Mouse (Mus musculus): ENCODE measurements around the gene Pef1. TPM values are rescaled to one million over a fixed set of nuclear protein-coding genes. Genes with fewer than 3 reads are reported as not detected.

Gene Pef1
- polyA plus RNA-seq, 1 experiment from 2014 or later = 68.8 TPM

DNA sequence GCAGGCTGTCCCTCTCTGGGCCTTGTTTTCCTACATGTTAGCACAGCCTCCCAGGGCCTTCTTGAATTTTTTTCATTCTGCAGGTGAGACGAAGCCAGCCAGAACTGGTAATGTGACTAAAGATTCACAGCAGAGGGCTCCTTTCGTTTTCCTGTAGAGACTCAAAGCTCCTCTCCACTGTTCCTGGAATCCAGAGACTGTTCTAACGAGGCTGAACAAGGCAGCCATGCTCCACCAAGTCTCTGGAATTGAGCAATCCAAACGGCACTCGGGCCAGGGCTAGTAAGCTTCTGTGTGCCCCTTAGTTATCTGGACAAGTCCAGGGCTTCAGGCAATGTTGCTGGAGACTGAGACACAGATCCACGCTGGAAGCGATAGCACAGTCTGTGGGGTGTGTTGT, 75.2 kb downstream of the Pef1 start:
- Histone ChIP-seq H3K9ac (replicated peaks; ENCODE audit: low read length) (no peak overlapping the region), H3K27me3 (ENCODE audit: control insufficient read depth, insufficient read depth, low read length) (peaks cover 14% of the 10 kb centered on the region), H3K36me3 (ENCODE audit: control insufficient read depth, insufficient read depth, low read length) (no peaks in the 10 kb centered on the region), H3K4me2 (ENCODE audit: low read length) (no peak overlapping the region), H3K4me3 (replicated peaks; ENCODE audit: low read depth, low read length) (no peak overlapping the region), H3K27ac (replicated peaks; ENCODE audit: low read depth, low read length) (no peak overlapping the region), H3K4me1 (ENCODE audit: control insufficient read depth, insufficient read depth, low read length) (0 out of 2 replicates have a peak, but pooled peaks cover 7% of the 10 kb centered on the region), H3K9me3 (ENCODE audit: control insufficient read depth, low read length) (no peaks in the 10 kb centered on the region)
- ATAC-seq (ENCODE audit: low FRiP score, low TSS enrichment) (no peak), DNase-seq (no peak)
- WGBS = 57% methylated on average over 7 of the region's 7 CpGs

Other genes starting within 250 kb of the Pef1 start
- gene Spocd1, start 173.3 kb upstream of the Pef1 start, polyA plus RNA-seq (2014; fragmentation: Nextera tagmentation; extraction: Ambion mirVana) = 0.16 TPM in 1 of 2 replicates, not detected in the other
- 15.9 and 16.9 TPM in 2 replicates for gene Adgrb2, start 117.7 kb upstream of the Pef1 start, polyA plus RNA-seq (2014; fragmentation: Nextera tagmentation; extraction: Ambion mirVana)
- 4.3 and 4.4 TPM in 2 replicates for gene Col16a1, start 54.7 kb upstream of the Pef1 start, polyA plus RNA-seq (2014; fragmentation: Nextera tagmentation; extraction: Ambion mirVana)
- 1.6 TPM in 2 replicates for gene Hcrtr1, start 36.8 kb downstream of the Pef1 start, polyA plus RNA-seq (2014; fragmentation: Nextera tagmentation; extraction: Ambion mirVana)
- gene Tinagl1, start 72.6 kb downstream of the Pef1 start, polyA plus RNA-seq (2014; fragmentation: Nextera tagmentation; extraction: Ambion mirVana) = 1.2 and 1.7 TPM in 2 replicates
- not detected in 2 replicates for gene Gm853, start 119.8 kb downstream of the Pef1 start, polyA plus RNA-seq (2014; fragmentation: Nextera tagmentation; extraction: Ambion mirVana)
- 49.2 and 52.1 TPM in 2 replicates for gene Serinc2, start 176.6 kb downstream of the Pef1 start, polyA plus RNA-seq (2014; fragmentation: Nextera tagmentation; extraction: Ambion mirVana)
- 170 and 260 TPM in 2 replicates for gene Fabp3, start 206.0 kb downstream of the Pef1 start, polyA plus RNA-seq (2014; fragmentation: Nextera tagmentation; extraction: Ambion mirVana)
- gene Gm10570, start 206.1 kb downstream of the Pef1 start, polyA plus RNA-seq (2014; fragmentation: Nextera tagmentation; extraction: Ambion mirVana) = 0.65 TPM in 1 of 2 replicates, not detected in the other

Measured in midbrain, embryonic 14.5 days (tissue).